Mouse (Mus musculus) megakaryocyte, embryonic 14.5 days (primary cell): ENCODE data around the gene Pde4b.

Experiments used
- FLI1 ChIP-seq: IDR thresholded peaks from 2 replicates; pipeline ENCODE4 v1.6.1; 2012; ENCODE audit warnings: low read length, inconsistent platforms, mixed read lengths
- GATA1 ChIP-seq: IDR thresholded peaks from 3 replicates; pipeline ENCODE4 v1.6.1; 2012; ENCODE audit warnings: mixed read lengths, low read length, inconsistent platforms, borderline replicate concordance

DNA sequence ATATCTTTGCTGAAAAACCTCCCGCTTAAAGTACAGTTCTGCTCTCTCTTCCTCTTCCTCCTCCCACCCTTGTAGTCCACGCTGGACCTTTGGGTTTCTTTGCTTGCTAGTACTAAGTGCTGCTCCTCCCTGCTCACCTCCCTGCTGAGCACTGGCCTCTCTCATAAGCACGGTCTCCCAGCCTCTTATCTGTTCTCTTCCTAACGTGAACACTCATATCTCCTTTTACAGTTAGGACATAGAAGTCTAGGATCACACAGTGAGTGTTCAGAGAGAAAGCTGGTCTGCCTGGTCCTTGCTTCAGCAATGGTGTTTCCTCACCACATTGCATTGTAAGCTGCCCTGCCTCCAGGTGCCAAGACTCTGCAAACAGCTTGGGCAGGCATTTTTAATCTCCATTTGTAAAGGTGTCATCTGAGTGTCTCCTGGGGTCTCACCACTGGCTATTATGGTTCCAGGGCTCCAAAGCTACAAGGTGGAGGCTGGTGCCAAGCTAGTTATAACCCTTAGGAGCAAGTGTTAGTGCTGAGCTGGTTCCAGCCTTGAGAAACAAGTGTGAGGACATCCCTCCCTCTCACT lies 480.4 kb downstream of the Pde4b start:
- no peak for TF ChIP-seq GATA1
- TF ChIP-seq FLI1: no peak
